Comparison of ENCODE assay signal across 10 mouse cellular contexts in the genomic region with DNA sequence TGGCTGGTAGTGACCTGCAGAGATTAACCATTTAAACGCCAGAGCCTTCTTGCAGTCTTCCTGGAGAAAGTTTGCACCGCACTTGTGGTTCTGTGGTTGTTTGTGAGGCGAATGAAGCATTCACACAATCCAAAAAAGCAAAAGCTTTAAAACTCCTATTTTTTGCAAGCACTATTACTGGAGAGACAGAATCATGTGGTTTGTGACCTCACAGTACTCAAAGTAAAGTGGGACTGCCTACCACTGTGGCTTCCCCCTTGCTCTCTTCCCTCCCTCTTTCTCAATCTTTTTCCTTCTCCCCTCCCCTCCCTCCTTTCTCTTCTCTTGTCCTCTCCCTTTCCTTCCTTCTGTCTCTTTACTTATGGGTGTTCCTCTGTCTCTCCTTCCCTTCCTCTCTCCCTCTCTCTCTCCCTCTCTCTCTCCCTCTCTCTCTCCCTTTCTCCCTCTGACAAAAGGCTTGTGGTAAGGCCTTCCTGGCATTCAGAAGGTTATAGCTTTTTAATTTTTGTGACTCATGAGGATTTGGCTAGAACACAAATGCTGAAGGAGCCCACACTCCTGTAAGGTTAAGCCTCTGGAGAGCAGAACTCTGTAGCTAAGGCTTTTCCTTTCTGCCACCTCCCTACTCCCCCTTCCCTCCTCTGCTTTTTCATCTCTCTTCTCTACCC. TPM values are rescaled to one million over a fixed set of nuclear protein-coding genes. Genes with fewer than 3 reads are reported as not detected.
DNase-seq lines count a peak whose midpoint lies in the region; ATAC-seq and TF ChIP-seq lines count a peak whose summit lies in the region.
"Had no signal": no experiment of that assay in that cellular context is flagged by ENCODE, and none has a peak within 500 bp of the region (broad histone marks: within the 10 kb centered on the region; RNA-seq: fewer than 3 reads in every experiment).

A gene (minus strand): TSS at position 290 of the 668 bp plus-strand sequence.

- no peaks in the 10 kb centered on the region for H3K9me3 ChIP-seq in heart, embryonic 16.5 days (replicated peaks; ENCODE audit: control insufficient read depth, low read length)
- no peaks in the 10 kb centered on the region for H3K9me3 ChIP-seq in neural tube, embryonic 12.5 days
- H3K9me3 ChIP-seq in limb, embryonic 12.5 days, result no peaks in the 10 kb centered on the region
- H3K9me3 ChIP-seq: G1E had no signal

- no peak within 1 kb of the TSS for H3K4me3 ChIP-seq in heart, embryonic 16.5 days (ENCODE audit: low read length)
- H3K4me3 ChIP-seq in neural tube, embryonic 12.5 days, result no peak within 1 kb of the TSS
- H3K4me3 ChIP-seq in limb, embryonic 12.5 days (replicated peaks), result peak within 1 kb of the TSS; percentile 15; the same call in 1 of the 2 replicates
- H3K4me3 ChIP-seq in olfactory bulb, adult 2 months (ENCODE audit: insufficient read depth, low read depth, low read length), result 0 out of 2 replicates have a peak within 1 kb of the TSS, but pooled peaks have one; percentile 20

- no peak for TF ChIP-seq CTCF in olfactory bulb, adult 2 months (IDR thresholded peaks at IDR 0.05; ENCODE audit: insufficient read depth, low read depth, low read length)

- 0 out of 2 replicates have a peak within 1 kb of the TSS, but pooled peaks have one; percentile 26 for H3K4me2 ChIP-seq in heart, embryonic 16.5 days (ENCODE audit: low read depth, low read length)
- 0 out of 2 replicates have a peak within 1 kb of the TSS, but pooled peaks have one; percentile 1 for H3K4me2 ChIP-seq in neural tube, embryonic 12.5 days (replicated peaks)
- H3K4me2 ChIP-seq in limb, embryonic 12.5 days, result peak within 1 kb of the TSS; percentile 40

- intact Hi-C loops in heart, postnatal 10 days (cut with DNase I), result no loop called here

- no peaks in the 10 kb centered on the region; the same call in 1 of the 2 replicates for H3K27me3 ChIP-seq in heart, embryonic 16.5 days (ENCODE audit: control insufficient read depth, insufficient read depth, low read length)
- H3K27me3 ChIP-seq in neural tube, embryonic 12.5 days (replicated peaks), result no peaks in the 10 kb centered on the region
- H3K27me3 ChIP-seq in limb, embryonic 12.5 days, result no peaks in the 10 kb centered on the region

- WGBS in heart, embryonic 16.5 days, result 53% methylated on average over 3 of the region's 3 CpGs
- WGBS in neural tube, embryonic 12.5 days, result 27% methylated on average over 3 of the region's 3 CpGs
- WGBS in limb, embryonic 12.5 days, result 26% methylated on average over 3 of the region's 3 CpGs
- WGBS in olfactory bulb, adult 2 months, result 39% methylated on average over 3 of the region's 3 CpGs

- no peak within 1 kb of the TSS for H3K27ac ChIP-seq in heart, embryonic 16.5 days (ENCODE audit: low read length)
- no peak within 1 kb of the TSS for H3K27ac ChIP-seq in neural tube, embryonic 12.5 days
- no peak within 1 kb of the TSS for H3K27ac ChIP-seq in limb, embryonic 12.5 days
- H3K27ac ChIP-seq in olfactory bulb, adult 2 months (ENCODE audit: insufficient read depth, low read depth, low read length), result no peak within 1 kb of the TSS

- ATAC-seq in heart, embryonic 16.5 days (replicated peaks; ENCODE audit: extremely low read depth, insufficient read depth, low FRiP score), result no peak
- ATAC-seq in neural tube, embryonic 12.5 days (ENCODE audit: low FRiP score, low read depth), result no peak
- no peak for ATAC-seq in limb, embryonic 12.5 days (ENCODE audit: insufficient number of reproducible peaks, insufficient read depth, low FRiP score, low TSS enrichment, low read depth)

- H3K4me1 ChIP-seq in heart, embryonic 16.5 days (ENCODE audit: control insufficient read depth, insufficient read depth, low read length), result no peaks in the 10 kb centered on the region
- peaks cover 6% of the 10 kb centered on the region; the same call in 1 of the 2 replicates for H3K4me1 ChIP-seq in neural tube, embryonic 12.5 days
- H3K4me1 ChIP-seq in limb, embryonic 12.5 days (replicated peaks), result peaks cover 10% of the 10 kb centered on the region
- H3K4me1 ChIP-seq in olfactory bulb, adult 2 months (ENCODE audit: control insufficient read depth, insufficient read depth, low read length), result no peaks in the 10 kb centered on the region

- H3K36me3 ChIP-seq in heart, embryonic 16.5 days (ENCODE audit: control insufficient read depth, insufficient read depth), result no peaks in the 10 kb centered on the region
- H3K36me3 ChIP-seq in neural tube, embryonic 12.5 days, result no peaks in the 10 kb centered on the region
- H3K36me3 ChIP-seq in limb, embryonic 12.5 days, result no peaks in the 10 kb centered on the region
- H3K36me3 ChIP-seq: G1E had no signal

- no peak for TF ChIP-seq POLR2A in olfactory bulb, adult 2 months (IDR thresholded peaks at IDR 0.05; ENCODE audit: insufficient read depth, low read depth, low read length)

- no peak within 1 kb of the TSS for H3K9ac ChIP-seq in heart, embryonic 16.5 days (ENCODE audit: low read length)
- no peak within 1 kb of the TSS for H3K9ac ChIP-seq in neural tube, embryonic 12.5 days
- peak within 1 kb of the TSS; percentile 12; the same call in 1 of the 2 replicates for H3K9ac ChIP-seq in limb, embryonic 12.5 days (replicated peaks)

- no peak for DNase-seq in heart, postnatal 10 days
- no peak for DNase-seq in neural tube, embryonic 10.5 days (ENCODE audit: extremely low spot score, low spot score)
- no peak for DNase-seq in thymus, postnatal 10 days (ENCODE audit: low spot score in 2 of 2)
- DNase-seq in right cerebral cortex, postnatal 36 days (ENCODE audit: low spot score in 2 of 2), result no peak
- DNase-seq: cerebellum, adult 11 months had no signal

RNA-seq across cellular contexts. Expression of the gene that starts here (rescaled TPM):
- polyA plus RNA-seq in heart, embryonic 16.5 days (2015; fragmentation: Nextera tagmentation; extraction: Ambion mirVana), result 0.21 and 0.25 TPM in 2 replicates
- total RNA-seq in heart, postnatal 10 days (2021), result under 1 TPM; 0.24 to 0.32 TPM
- polyA plus RNA-seq in neural tube, embryonic 12.5 days (2016; fragmentation: Nextera tagmentation; extraction: Ambion mirVana), result 0.52 and 1.3 TPM in 2 replicates
- polyA plus RNA-seq in limb, embryonic 12.5 days (2016; fragmentation: Nextera tagmentation; extraction: Ambion mirVana), result 8.3 and 11.9 TPM in 2 replicates
- not detected in 2 replicates for polyA plus RNA-seq in olfactory bulb, adult 2 months (2012; ENCODE audit: insufficient read depth, insufficient read length, low replicate concordance, missing spikeins)

Comparison
In these comparisons a context has a peak if more than half of its experiments do, and no peak if none do; other contexts are left out.
1. H3K4me3 ChIP-seq: peak in limb, embryonic 12.5 days (single experiment) and olfactory bulb, adult 2 months (single experiment); none in heart, embryonic 16.5 days (single experiment) and neural tube, embryonic 12.5 days (single experiment).
2. Peak in every context shown above with its lines, with median percentiles within 50 percentile points of each other: H3K4me2 ChIP-seq.